Mouse (Mus musculus) olfactory bulb, adult 2 months (tissue): ENCODE data around the gene Vamp5.

Experiments
- CTCF ChIP-seq: fragments of 200-500 bp; IDR thresholded peaks from 2 replicates; pipeline ENCODE4 v1.5.1; 2012; ENCODE audit warnings: low read depth, mild to moderate bottlenecking, low read length, moderate library complexity; ENCODE audit not compliant: insufficient read depth
- POLR2A ChIP-seq: fragments of 200-500 bp; IDR thresholded peaks from 2 replicates; pipeline ENCODE4 v1.6.1; 2012; ENCODE audit warnings: mild to moderate bottlenecking, low read depth, low read length, moderate library complexity; ENCODE audit not compliant: insufficient read depth

DNA sequence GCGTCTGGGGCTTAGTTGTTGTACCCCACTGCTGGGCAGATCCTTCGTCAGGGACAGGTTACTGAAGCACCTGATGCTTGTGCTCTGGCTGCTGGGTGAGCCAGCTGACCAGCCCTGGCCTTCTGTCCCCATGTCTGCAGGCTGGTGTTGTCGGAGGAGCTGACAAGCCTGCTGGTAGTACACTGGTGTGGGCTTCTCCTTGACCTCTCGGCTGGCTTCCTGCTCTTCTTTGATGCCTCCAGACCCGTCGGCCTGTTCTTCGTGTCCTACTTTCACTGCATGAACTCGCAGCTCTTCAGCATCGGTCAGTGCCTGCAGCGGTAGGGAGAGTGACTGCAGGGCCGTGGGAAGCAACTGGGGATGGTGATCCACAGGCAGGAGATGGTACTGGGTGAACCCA lies 45.4 kb upstream of the Vamp5 start:
- TF ChIP-seq CTCF, result no peak
- TF ChIP-seq POLR2A, result no peak
